Mouse (Mus musculus) erythroblast, adult 5-6 weeks (primary cell): ENCODE results near the gene Gm20917. TPM values are rescaled to one million over a fixed set of nuclear protein-coding genes. Genes with fewer than 3 reads are reported as not detected.
"Not testable (repeated sequence)": the region's sequence is repeated elsewhere in the genome, so short reads cannot be mapped to it uniquely, and the experiment has no call there.

Source experiments
- ATAC-seq: replicated peaks from 2 replicates; pipeline ENCODE4 v1.8.0; 2016; ENCODE audit warnings: moderate number of reproducible peaks, mild to moderate bottlenecking, moderate TSS enrichment, inconsistent platforms; ENCODE audit not compliant: poor library complexity, low FRiP score, severe bottlenecking
- total RNA-seq, 2 experiments: library from RNA; stranded (forward) in 1 of 2; stranded (reverse) in 1 of 2; fragments of 150-400 nt in 1 of 2; fragments of 200-764, 138-1000 nt in 1 of 2; gene quantifications; 2 replicates each; pipeline versions ENCODE4 v1.2.3 to v1.2.4; 2015 to 2017; ENCODE audit warnings: low replicate concordance in 2 of 2

Gene Gm20917
- total RNA-seq (2015; ENCODE audit: low replicate concordance): not detected in 2 replicates
- total RNA-seq (2017; ENCODE audit: low replicate concordance): not detected in 2 replicates

GRCm38 (mm10) chrY:79151022-79151421 is at the start of gene Gm20917:
Gene Gm20917, minus strand, starts transcription at chrY:79151122.
- ATAC-seq: not testable (repeated sequence)

Other genes with a start within 250 kb of the Gm20917 start
- gene Gm20916, start 168.4 kb upstream of the Gm20917 start, total RNA-seq (2015; ENCODE audit: low replicate concordance): not detected in 2 replicates
- gene Gm20916, start 168.4 kb upstream of the Gm20917 start, total RNA-seq (2017; ENCODE audit: low replicate concordance): not detected in 2 replicates